Mouse (Mus musculus): ENCODE measurements around the gene Arhgef2. TPM values are rescaled to one million over a fixed set of nuclear protein-coding genes. Genes with fewer than 3 reads are reported as not detected.
"Not testable (repeated sequence)": the region's sequence is repeated elsewhere in the genome, so short reads cannot be mapped to it uniquely, and the experiment has no call there.

Gene Arhgef2
- polyA plus RNA-seq, 1 experiment from 2014 or later = 127 TPM

DNA sequence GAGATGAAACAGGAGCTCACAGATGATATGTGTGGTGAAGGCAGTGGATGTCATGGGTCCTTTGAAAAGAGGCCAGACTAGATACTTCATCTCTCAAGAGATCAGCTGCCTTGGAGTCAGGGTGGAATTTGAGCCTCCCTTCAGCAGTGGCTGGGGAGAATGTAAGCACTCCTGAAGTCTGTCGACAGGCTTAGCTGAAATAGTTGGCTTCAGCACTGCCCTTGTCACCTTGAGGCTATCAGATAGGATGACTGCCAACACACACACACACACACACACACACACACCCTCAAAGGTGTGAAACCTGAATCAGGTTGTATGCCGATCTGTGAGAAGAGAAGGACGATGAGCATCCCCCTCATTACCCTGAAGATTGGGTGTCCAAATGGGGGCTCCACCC is 14.7 kb upstream of the Arhgef2 start:
- DNase-seq (peak; percentile 28), ATAC-seq (ENCODE audit: insufficient read depth) (no peak; the same call in 1 of the 2 replicates)
- no peak overlapping the region for H3K4me2 ChIP-seq
- 46% methylated on average over 3 of the region's 3 CpGs for WGBS
- H3K9me3 ChIP-seq (ENCODE audit: low read depth, low read length) = no peaks in the 10 kb centered on the region
- no peak overlapping the region; the same call in 1 of the 2 replicates for H3K9ac ChIP-seq
- H3K4me1 ChIP-seq (ENCODE audit: insufficient read depth) = peaks cover 14% of the 10 kb centered on the region
- TF ChIP-seq CTCF (IDR thresholded peaks at IDR 0.05; ENCODE audit: low read depth) = no peak
- no peak overlapping the region for H3K4me3 ChIP-seq (ENCODE audit: low read depth, low read length)
- H3K27ac ChIP-seq (ENCODE audit: low read depth) = peak overlapping the region; percentile 79
- H3K36me3 ChIP-seq (ENCODE audit: insufficient read depth) = peaks cover 27% of the 10 kb centered on the region
- H3K27me3 ChIP-seq (ENCODE audit: insufficient read depth, low read length) = no peaks in the 10 kb centered on the region

DNA sequence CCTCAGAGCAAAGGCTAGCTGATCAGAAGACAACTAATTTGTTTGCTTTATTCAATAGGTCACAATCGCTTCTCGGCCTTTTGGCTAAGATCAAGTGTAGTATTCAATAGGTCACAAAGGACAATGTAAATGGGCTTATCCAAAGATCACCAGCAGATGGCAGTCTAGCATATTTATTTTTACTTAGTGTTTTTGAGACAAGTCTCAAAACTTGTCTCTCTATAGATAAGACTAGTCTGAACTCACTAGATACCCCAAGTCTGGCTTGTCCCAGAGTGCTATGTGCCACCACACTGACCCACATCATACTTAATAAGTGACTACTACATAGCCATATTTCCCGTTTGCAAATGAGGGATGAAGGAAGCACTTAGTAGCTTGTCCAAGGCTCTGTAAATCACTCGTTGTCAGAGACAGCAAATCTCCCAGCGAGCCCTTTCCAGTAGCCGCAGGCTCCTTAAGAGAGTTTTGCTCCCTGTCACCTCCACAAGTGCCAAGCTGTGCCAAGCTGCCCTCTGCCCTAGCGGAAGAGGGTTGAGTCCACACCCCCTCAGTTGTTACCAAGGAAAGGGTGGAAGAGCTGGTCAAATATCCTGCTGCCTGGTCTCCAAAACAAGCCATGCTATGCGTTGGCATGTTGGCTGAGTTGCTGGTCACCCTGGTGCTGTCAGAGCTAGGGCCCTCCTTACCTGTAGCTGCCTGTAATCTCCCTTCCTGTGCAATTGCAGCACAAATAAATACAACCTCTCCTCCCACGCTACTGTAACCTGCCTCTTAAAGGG is 13.6 kb upstream of the Arhgef2 start:
- DNase-seq = peak; percentile 93
- peaks cover 14% of the 10 kb centered on the region for H3K4me1 ChIP-seq (ENCODE audit: insufficient read depth)
- peaks cover 16% of the 10 kb centered on the region for H3K36me3 ChIP-seq (ENCODE audit: insufficient read depth)
- no peak overlapping the region; the same call in 1 of the 2 replicates for H3K9ac ChIP-seq
- H3K4me3 ChIP-seq (ENCODE audit: low read depth, low read length) = no peak overlapping the region
- no peaks in the 10 kb centered on the region for H3K27me3 ChIP-seq (ENCODE audit: insufficient read depth, low read length)
- no peaks in the 10 kb centered on the region for H3K9me3 ChIP-seq (ENCODE audit: low read depth, low read length)
- 17% methylated on average over 9 of the region's 9 CpGs for WGBS
- peak overlapping the region; percentile 80 for H3K27ac ChIP-seq (ENCODE audit: low read depth)
- H3K4me2 ChIP-seq = peak overlapping the region; percentile 15; the same call in 1 of the 2 replicates
- TF ChIP-seq CTCF (IDR thresholded peaks at IDR 0.05; ENCODE audit: low read depth) = peak; percentile 63
- no peak for ATAC-seq (ENCODE audit: insufficient read depth)

DNA sequence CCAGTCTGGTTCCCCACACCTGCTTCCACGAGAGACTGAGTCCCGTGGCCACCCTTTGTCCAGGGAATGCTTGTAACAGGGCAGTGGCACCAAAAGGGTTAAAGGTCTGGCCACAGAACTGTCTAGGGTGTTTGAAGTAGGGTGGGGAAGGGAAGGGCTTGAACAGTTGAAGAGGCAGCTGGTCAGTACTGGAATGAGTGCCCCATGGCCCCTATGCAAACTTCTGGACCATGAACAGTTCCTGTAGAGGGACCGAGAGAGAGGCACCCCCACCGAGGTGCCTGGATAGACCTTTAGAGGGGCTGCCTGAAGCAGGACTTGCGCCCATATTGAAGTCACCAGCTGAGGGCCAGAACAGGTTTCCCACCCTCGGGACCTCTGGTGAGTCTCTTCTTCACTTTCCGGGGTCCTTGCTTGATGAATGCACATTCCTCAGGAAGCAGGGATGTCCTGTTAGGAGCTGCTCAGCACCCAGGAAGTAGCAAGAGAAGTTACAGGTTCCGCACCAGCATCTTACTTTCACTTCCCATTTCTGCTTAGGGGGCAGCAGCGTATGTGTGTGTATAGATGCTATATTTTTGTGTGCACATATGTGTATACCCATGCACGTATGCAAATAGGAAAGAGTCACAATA is 12.7 kb upstream of the Arhgef2 start:
- H3K4me1 ChIP-seq (ENCODE audit: insufficient read depth) = peaks cover 14% of the 10 kb centered on the region

DNA sequence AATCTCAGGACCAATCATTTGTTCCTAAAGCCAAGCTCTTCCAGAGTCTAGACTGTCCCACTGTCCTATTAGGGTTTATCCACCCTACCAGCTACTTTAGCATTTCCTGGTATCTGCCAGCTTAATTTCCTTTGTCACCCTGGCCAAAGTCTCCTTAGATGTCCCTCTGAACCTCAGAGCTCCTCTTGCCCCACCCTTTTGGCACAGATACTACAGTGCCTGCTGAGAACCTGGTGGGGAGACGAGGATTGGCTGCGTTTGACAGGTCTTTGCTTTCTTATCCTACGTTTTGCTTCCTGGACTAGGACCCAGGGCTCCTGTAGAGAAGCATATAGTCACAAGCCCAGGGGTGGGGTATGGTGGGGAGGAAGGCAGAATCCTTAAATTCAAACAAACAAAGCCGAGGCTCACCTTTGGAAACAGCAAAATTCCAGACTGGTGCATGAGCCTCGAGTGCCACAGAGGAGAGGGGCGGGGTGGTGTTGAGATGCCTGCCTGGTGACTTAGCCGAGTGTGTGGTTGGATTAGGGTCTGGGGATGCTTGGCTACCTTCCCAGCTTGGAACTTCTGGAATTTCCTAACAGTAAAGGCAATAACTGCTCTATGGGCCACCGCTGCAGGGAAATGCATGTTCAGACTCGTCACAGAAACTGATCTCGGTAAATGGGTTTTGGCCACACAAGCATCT is 11.7 kb upstream of the Arhgef2 start:
- 24% methylated on average over 10 of the region's 10 CpGs for WGBS
- H3K27ac ChIP-seq (ENCODE audit: low read depth) = peak overlapping the region; percentile 83
- H3K4me2 ChIP-seq = peak overlapping the region; percentile 36

More for the DNA sequence above, 12.7 kb upstream of the Arhgef2 start:
- WGBS = 61% methylated on average over 10 of the region's 10 CpGs
- DNase-seq (no peak), ATAC-seq (ENCODE audit: insufficient read depth) (no peak)
- H3K4me3 ChIP-seq (ENCODE audit: low read depth, low read length) = no peak overlapping the region
- H3K9me3 ChIP-seq (ENCODE audit: low read depth, low read length) = no peaks in the 10 kb centered on the region
- H3K27ac ChIP-seq (ENCODE audit: low read depth) = peak overlapping the region; percentile 80
- no peak overlapping the region for H3K9ac ChIP-seq
- H3K36me3 ChIP-seq (ENCODE audit: insufficient read depth) = peaks cover 7% of the 10 kb centered on the region
- peak overlapping the region; percentile 15; the same call in 1 of the 2 replicates for H3K4me2 ChIP-seq
- no peak for TF ChIP-seq CTCF (IDR thresholded peaks at IDR 0.05; ENCODE audit: low read depth)
- H3K27me3 ChIP-seq (ENCODE audit: insufficient read depth, low read length) = no peaks in the 10 kb centered on the region

DNA sequence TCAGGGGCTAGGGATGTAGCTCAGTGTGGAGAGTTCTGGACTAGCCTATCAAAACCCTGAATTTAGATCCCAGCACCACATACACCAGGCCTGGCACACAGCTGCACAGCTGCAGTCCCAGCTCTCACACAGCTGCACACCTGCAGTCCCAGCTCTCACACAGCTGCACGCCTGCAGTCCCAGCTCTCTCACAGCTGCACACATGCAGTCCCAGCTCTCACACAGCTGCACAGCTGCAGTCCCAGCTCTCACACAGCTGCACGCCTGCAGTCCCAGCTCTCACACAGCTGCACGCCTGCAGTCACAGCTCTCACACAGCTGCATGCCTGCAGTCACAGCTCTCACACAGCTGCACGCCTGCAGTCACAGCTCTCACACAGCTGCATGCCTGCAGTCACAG is 9.2 kb upstream of the Arhgef2 start:
- H3K4me3 ChIP-seq (ENCODE audit: low read depth, low read length); ATAC-seq (ENCODE audit: insufficient read depth): not testable (repeated sequence)
- WGBS = 71% methylated on average over 4 of the region's 4 CpGs

More for the DNA sequence above, 11.7 kb upstream of the Arhgef2 start:
- TF ChIP-seq CTCF (IDR thresholded peaks at IDR 0.05; ENCODE audit: low read depth) = no peak
- H3K4me3 ChIP-seq (ENCODE audit: low read depth, low read length) = no peak overlapping the region
- peaks cover 14% of the 10 kb centered on the region for H3K4me1 ChIP-seq (ENCODE audit: insufficient read depth)
- H3K27me3 ChIP-seq (ENCODE audit: insufficient read depth, low read length) = no peaks in the 10 kb centered on the region
- ATAC-seq (ENCODE audit: insufficient read depth) = peak; percentile 63
- H3K36me3 ChIP-seq (ENCODE audit: insufficient read depth) = no peaks in the 10 kb centered on the region
- H3K9me3 ChIP-seq (ENCODE audit: low read depth, low read length) = no peaks in the 10 kb centered on the region
- H3K9ac ChIP-seq = no peak overlapping the region
- DNase-seq = peak; percentile 78

DNA sequence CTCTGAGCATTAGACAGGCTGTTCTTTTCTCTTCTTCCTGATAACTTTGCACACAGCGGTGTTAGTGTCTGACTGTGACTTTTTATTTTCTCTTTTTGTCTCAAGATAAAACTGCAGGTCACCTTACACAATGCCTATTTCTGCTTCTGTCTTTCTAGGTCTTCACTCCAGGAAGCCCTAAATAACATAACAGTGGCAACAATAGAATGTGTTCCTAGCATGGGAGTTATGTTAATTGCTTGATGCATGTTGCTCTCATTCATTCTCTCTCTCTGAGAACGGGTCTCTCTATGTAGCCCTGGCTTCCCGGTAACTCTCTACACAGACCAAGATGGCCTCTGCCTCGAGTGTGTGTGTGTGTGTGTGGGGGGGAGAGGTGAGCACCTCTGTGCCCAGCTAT is 3.3 kb upstream of the Arhgef2 start:
- no peak for ATAC-seq (ENCODE audit: insufficient read depth)
- WGBS = 78% methylated on average over 4 of the region's 4 CpGs
- Histone ChIP-seq H3K27ac (ENCODE audit: low read depth) (no peak overlapping the region), H3K4me3 (ENCODE audit: low read depth, low read length) (no peak overlapping the region), H3K4me1 (ENCODE audit: insufficient read depth) (no peaks in the 10 kb centered on the region), H3K4me2 (no peak overlapping the region), H3K9me3 (ENCODE audit: low read depth, low read length) (no peaks in the 10 kb centered on the region), H3K9ac (no peak overlapping the region), H3K36me3 (ENCODE audit: insufficient read depth) (no peaks in the 10 kb centered on the region), H3K27me3 (ENCODE audit: insufficient read depth, low read length) (no peaks in the 10 kb centered on the region)
- no peak for TF ChIP-seq CTCF (IDR thresholded peaks at IDR 0.05; ENCODE audit: low read depth)
- DNase-seq = no peak

More for the DNA sequence above, 9.2 kb upstream of the Arhgef2 start:
- not testable (repeated sequence) for H3K27ac ChIP-seq (ENCODE audit: low read depth); H3K9me3 ChIP-seq (ENCODE audit: low read depth, low read length); H3K27me3 ChIP-seq (ENCODE audit: insufficient read depth, low read length); H3K9ac ChIP-seq; DNase-seq; H3K36me3 ChIP-seq (ENCODE audit: insufficient read depth); H3K4me2 ChIP-seq
- peaks cover 14% of the 10 kb centered on the region for H3K4me1 ChIP-seq (ENCODE audit: insufficient read depth)
